Mouse (Mus musculus) embryonic facial prominence, embryonic 11.5 days (tissue): Measurements from ENCODE around the gene Alg12. TPM values are rescaled to one million over a fixed set of nuclear protein-coding genes. Genes with fewer than 3 reads are reported as not detected.

Experiments used
- ATAC-seq: fragments of 200-750 bp; cut with Nextera tagmentation; replicated peaks from 2 replicates; pipeline ENCODE4 v1.8.0; 2017; ENCODE audit warnings: low read depth; ENCODE audit not compliant: insufficient number of reproducible peaks, low FRiP score, low TSS enrichment
- DNase-seq: peaks from one replicate; pipeline ENCODE4 v3.0.0-alpha.2; 2015; ENCODE audit warnings: low spot score
- H3K27ac ChIP-seq: fragments of 300-500 bp; sonication (generic); replicated peaks from 2 replicates; pipeline ENCODE4 v1.5.1; 2014; ENCODE audit warnings: mild to moderate bottlenecking, low read depth, low read length, control low read depth
- H3K27me3 ChIP-seq: fragments of 300-500 bp; sonication (generic); 2 replicates; pipeline ENCODE4 v1.6.1; 2014; ENCODE audit warnings: mild to moderate bottlenecking, low read length, moderate library complexity, mixed read lengths; ENCODE audit not compliant: control insufficient read depth, insufficient read depth
- H3K36me3 ChIP-seq: fragments of 300-500 bp; sonication (generic); replicated peaks from 2 replicates; pipeline ENCODE4 v1.6.1; 2014; ENCODE audit warnings: low read depth, mild to moderate bottlenecking, low read length, moderate library complexity, mixed read lengths; ENCODE audit not compliant: control insufficient read depth, insufficient read depth
- H3K4me1 ChIP-seq: fragments of 300-500 bp; sonication (generic); 2 replicates; pipeline ENCODE4 v1.6.1; 2014; ENCODE audit warnings: low read length, mixed read lengths; ENCODE audit not compliant: control insufficient read depth, insufficient read depth
- H3K4me2 ChIP-seq: fragments of 300-500 bp; sonication (generic); 2 replicates; pipeline ENCODE4 v1.6.1; 2014; ENCODE audit warnings: low read depth, mild to moderate bottlenecking, control low read depth, low read length, moderate library complexity
- H3K4me3 ChIP-seq: fragments of 300-500 bp; sonication (generic); 2 replicates; pipeline ENCODE4 v1.5.1; 2014; ENCODE audit warnings: low read depth, low read length, control low read depth
- H3K9ac ChIP-seq: fragments of 300-500 bp; sonication (generic); replicated peaks from 2 replicates; pipeline ENCODE4 v1.6.1; 2014; ENCODE audit warnings: mild to moderate bottlenecking, control low read depth, low read length
- H3K9me3 ChIP-seq: fragments of 300-500 bp; sonication (generic); replicated peaks from 2 replicates; pipeline ENCODE4 v1.6.1; 2016; ENCODE audit warnings: mild to moderate bottlenecking, low read length, inconsistent platforms, mixed read lengths; ENCODE audit not compliant: control insufficient read depth
- WGBS: fragments of 180-500 bp; shearing (Covaris S2); extraction: QIAGEN DNeasy Blood & Tissue Kit; methylation state at CpG from one replicate; pipeline ENCODE4 v1.1.7; 2014; 5-methylcytosine and 5-hydroxymethylcytosine counted together
- polyA plus RNA-seq: library from polyadenylated mRNA; unstranded; fragments of >200 nt; fragmentation: Nextera tagmentation; extraction: Ambion mirVana; gene quantifications from 2 replicates; pipeline ENCODE4 v1.2.1, GENCODE M21; 2014

The Alg12 gene
- polyA plus RNA-seq, 1 experiment from 2014 or later: 11.3 TPM

DNA sequence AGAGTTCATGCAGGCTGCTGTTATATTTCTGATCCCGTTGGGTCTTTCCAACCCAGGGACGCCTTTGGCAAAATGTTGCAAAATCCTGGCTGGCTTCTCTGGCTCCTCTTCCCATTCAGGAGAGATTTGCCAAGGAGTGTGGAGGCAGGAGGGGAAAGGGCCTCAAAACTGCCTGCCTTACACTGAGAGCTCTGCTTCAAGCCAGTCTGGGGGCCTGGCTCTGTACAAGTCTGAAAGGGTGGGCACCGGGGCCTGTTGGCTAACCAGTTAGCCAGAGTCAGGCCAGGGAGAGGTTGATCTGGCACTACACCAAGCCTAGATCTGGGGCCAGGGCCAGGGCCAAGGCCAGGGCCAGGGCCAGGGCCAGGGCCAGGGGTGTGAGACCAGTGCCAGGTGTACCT lies 39.0 kb upstream of the Alg12 start:
- H3K4me3 ChIP-seq: no peak overlapping the region

DNA sequence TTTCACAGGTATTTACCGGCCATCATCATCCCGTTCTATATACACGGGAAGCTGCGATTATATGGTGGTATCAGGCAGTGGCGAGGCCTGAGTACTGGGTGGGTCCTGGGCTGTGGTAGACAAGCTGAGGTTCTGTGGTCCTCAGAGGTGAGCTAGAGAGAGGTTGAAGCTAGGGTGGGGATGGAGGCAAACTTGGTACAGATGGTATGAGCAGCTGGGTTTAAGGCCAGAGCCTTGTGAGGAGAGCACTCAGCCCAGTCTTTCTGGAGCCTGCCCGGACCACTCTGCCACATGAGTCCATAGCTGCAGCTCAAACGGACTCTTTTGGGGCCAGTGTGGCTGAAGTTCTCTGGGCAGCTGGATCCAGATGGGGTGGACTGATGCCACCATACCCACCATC lies 38.2 kb upstream of the Alg12 start:
- ATAC-seq: no peak
- no peaks in the 10 kb centered on the region for H3K36me3 ChIP-seq
- H3K9me3 ChIP-seq: no peaks in the 10 kb centered on the region
- DNase-seq: no peak
- H3K27me3 ChIP-seq: no peaks in the 10 kb centered on the region
- no peak overlapping the region for H3K4me3 ChIP-seq
- H3K4me2 ChIP-seq: no peak overlapping the region
- no peak overlapping the region for H3K9ac ChIP-seq
- no peak overlapping the region for H3K27ac ChIP-seq
- H3K4me1 ChIP-seq: no peaks in the 10 kb centered on the region
- WGBS: 90% methylated on average over 7 of the region's 7 CpGs

More for the DNA sequence above, 39.0 kb upstream of the Alg12 start:
- Histone ChIP-seq H3K36me3 (no peaks in the 10 kb centered on the region), H3K9ac (no peak overlapping the region), H3K4me1 (no peaks in the 10 kb centered on the region), H3K4me2 (no peak overlapping the region), H3K27ac (no peak overlapping the region), H3K9me3 (no peaks in the 10 kb centered on the region), H3K27me3 (no peaks in the 10 kb centered on the region)
- WGBS: 98% methylated on average over 3 of the region's 3 CpGs
- ATAC-seq (no peak), DNase-seq (no peak)

DNA sequence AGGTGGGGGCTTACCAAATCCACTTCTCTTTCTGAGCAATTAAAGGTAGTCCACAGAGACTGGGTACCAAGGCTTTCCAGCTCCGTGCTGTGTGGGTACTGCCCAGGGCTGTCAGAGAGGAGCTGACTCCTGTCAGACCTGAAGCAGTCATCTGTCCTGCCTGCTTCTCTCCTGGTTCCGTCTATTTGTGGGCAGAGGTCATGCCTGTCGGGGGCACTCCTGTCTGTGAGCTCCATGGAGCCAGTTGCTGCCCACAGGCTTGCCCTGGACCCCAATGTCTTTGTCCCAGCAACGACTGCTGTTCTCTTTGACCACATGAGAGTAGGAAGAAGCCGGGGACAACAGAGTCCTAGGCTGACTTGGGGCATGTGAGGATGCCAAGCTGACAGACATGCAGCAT lies 37.5 kb upstream of the Alg12 start:
- 83% methylated on average over 5 of the region's 5 CpGs for WGBS
- DNase-seq: no peak
- Histone ChIP-seq H3K4me3 (no peak overlapping the region), H3K4me1 (no peaks in the 10 kb centered on the region), H3K9me3 (no peaks in the 10 kb centered on the region), H3K4me2 (no peak overlapping the region), H3K27ac (no peak overlapping the region), H3K27me3 (no peaks in the 10 kb centered on the region), H3K9ac (no peak overlapping the region), H3K36me3 (no peaks in the 10 kb centered on the region)
- no peak for ATAC-seq

DNA sequence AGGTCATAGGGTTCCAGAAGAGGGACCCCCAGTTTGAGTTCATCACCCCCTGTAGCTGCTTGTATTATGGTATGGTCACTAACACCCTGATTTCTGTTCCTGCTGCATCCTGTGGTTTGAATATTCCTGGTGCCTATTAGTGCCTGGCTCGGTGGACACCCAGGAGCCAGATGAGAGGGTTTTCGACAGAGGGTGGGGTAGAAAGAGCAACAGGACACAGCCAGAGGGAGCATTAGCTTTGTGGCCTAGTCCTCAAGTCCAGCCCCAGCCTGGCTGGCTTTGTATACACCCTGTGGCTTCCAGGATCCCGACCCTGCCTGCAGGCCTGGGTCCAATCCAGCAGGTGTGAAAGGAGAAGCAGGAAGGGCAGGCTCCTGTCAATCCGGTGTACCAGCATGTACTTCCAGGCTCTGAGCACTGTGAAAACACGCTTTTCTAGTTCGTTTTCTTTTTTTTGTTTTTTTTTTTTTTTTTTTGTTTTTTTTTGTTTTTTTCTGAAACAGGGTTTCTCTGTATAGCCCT lies 36.8 kb upstream of the Alg12 start:
- 72% methylated on average over 6 of the region's 6 CpGs for WGBS
- H3K4me1 ChIP-seq: no peaks in the 10 kb centered on the region
- H3K9me3 ChIP-seq: no peaks in the 10 kb centered on the region
- H3K4me2 ChIP-seq: no peak overlapping the region
- no peak overlapping the region for H3K4me3 ChIP-seq
- H3K27me3 ChIP-seq: no peaks in the 10 kb centered on the region
- no peak overlapping the region for H3K27ac ChIP-seq
- DNase-seq: no peak
- no peak overlapping the region for H3K9ac ChIP-seq
- ATAC-seq: no peak
- no peaks in the 10 kb centered on the region for H3K36me3 ChIP-seq

DNA sequence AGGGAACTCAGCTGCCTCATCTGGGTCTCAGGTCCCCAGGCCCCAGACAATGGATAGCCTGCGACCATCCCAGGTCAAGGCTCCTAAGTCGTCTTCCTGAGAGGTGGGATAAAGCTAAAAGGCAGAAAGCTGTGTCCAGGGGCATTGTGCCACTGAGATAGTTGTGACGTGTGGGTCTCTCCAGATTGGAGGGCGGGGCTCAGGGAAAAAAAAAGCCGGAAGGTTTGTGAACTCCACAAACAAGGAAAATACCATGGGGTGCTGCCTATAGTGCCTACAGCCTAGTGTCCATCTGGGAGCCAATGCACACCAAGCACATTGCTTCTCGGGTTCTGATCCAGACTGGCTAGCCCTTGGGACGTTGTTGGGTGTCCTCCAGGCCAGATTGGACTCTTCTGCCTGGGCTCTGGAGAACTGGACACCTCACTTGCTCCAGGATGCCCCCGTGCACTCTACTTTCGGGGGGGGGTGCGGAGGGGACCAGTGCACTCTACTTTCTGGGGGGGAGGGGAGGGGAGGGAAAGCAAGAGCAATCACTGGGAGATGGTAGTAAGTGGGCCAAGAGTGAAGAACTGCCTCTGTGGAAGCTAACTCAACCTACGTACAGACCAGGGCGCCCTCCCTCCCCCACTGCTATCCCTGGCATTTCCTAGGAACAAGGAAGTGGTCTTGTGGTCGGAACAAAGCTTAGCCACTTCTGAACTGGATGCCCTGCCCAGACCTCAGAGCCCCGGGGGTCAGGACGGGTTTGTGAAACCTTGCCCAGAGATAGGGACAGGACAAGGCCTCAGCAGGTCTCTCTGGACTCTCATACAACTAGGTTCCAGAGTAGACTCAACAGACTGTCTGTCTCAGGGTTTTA lies 36.1 kb upstream of the Alg12 start:
- Histone ChIP-seq H3K9ac (no peak overlapping the region), H3K27ac (no peak overlapping the region), H3K36me3 (no peaks in the 10 kb centered on the region), H3K9me3 (no peaks in the 10 kb centered on the region), H3K4me2 (no peak overlapping the region), H3K4me1 (no peaks in the 10 kb centered on the region), H3K27me3 (no peaks in the 10 kb centered on the region), H3K4me3 (no peak overlapping the region)
- WGBS: 63% methylated on average over 15 of the region's 15 CpGs
- no peak for DNase-seq
- no peak for ATAC-seq

DNA sequence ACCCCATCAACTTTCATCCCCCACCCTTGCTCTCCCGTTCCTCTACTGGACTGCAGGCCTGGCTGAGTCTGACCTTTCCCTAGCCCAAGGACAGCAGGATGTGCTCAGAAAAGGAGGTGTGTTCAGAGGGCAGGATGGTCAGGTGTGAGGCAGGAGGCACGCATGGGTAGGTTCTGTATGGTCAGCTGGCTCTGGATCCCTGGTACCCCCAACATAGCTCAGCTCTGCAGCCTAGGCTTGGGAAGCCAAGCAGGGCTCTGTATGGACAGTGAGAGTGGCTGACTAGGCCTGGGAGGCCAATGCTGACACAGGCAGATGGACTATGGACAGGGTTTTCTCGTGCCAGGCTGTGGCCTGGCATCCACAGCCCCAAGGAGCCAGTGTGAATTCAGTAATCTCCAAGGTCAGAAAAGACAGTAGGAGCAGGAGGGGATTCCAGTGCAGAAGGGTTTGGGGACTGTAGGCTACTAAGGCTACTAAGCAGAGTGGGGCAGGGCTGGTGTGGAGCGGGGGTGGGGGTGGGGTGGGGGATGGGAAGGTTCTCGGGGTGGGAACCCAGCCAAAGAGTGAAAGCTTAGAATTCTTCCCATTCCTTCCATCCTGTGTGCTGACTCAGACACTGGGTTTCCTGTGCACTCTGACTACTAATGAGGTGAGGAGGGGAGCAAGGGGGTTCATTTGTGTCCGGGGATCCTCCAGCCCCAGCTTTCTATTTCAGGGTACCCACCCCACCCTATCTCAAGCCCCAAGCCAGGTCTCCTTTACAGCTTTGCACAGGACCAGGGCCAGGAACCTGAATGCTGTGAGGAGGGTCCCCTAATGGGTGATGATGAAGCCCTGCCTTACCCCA lies 35.2 kb upstream of the Alg12 start:
- Histone ChIP-seq H3K9ac (no peak overlapping the region), H3K9me3 (no peaks in the 10 kb centered on the region), H3K27me3 (no peaks in the 10 kb centered on the region), H3K36me3 (no peaks in the 10 kb centered on the region), H3K4me1 (no peaks in the 10 kb centered on the region), H3K27ac (no peak overlapping the region), H3K4me3 (no peak overlapping the region), H3K4me2 (no peak overlapping the region)
- 47% methylated on average over 6 of the region's 6 CpGs for WGBS
- no peak for ATAC-seq
- DNase-seq: no peak

DNA sequence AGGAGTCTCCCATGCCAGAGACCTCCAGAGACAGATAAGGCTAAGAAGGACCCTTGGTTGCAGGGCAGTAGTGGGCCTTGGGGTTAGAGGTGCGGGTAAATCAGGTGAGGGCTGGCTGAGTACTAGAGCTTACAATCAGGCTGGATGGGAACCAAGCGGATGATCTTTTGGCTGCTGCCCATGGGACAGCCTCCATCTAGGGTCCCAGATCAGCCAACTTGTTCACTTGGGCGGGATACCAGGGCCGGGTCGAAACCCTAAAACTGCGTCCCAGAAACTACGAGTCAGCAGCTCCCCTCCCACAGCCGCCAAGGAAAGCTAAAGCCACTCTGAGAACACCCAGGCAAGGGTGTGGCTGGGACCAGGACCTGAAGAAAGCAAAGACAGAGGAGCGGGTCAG lies 34.0 kb upstream of the Alg12 start:
- Histone ChIP-seq H3K27ac (no peak overlapping the region), H3K9ac (no peak overlapping the region), H3K4me1 (no peaks in the 10 kb centered on the region), H3K9me3 (no peaks in the 10 kb centered on the region), H3K4me2 (no peak overlapping the region), H3K27me3 (no peaks in the 10 kb centered on the region), H3K4me3 (no peak overlapping the region), H3K36me3 (no peaks in the 10 kb centered on the region)
- ATAC-seq (no peak), DNase-seq (no peak)
- WGBS: 88% methylated on average over 9 of the region's 9 CpGs
